Mouse (Mus musculus) C2C12 (cell line): Measurements from ENCODE around the gene Rai14.

Experiments used
- CTCF ChIP-seq: IDR thresholded peaks from one replicate; pipeline ENCODE4 v1.5.1; 2011; ENCODE audit not compliant: control insufficient read depth, insufficient read depth, insufficient read length
- MAX ChIP-seq: IDR thresholded peaks from one replicate; pipeline ENCODE4 v1.6.1; 2011; ENCODE audit warnings: mild to moderate bottlenecking, control low read depth
- USF1 ChIP-seq: IDR thresholded peaks from one replicate; pipeline ENCODE4 v1.6.1; 2011; ENCODE audit warnings: low read depth, mild to moderate bottlenecking, control low read depth, moderate library complexity

DNA sequence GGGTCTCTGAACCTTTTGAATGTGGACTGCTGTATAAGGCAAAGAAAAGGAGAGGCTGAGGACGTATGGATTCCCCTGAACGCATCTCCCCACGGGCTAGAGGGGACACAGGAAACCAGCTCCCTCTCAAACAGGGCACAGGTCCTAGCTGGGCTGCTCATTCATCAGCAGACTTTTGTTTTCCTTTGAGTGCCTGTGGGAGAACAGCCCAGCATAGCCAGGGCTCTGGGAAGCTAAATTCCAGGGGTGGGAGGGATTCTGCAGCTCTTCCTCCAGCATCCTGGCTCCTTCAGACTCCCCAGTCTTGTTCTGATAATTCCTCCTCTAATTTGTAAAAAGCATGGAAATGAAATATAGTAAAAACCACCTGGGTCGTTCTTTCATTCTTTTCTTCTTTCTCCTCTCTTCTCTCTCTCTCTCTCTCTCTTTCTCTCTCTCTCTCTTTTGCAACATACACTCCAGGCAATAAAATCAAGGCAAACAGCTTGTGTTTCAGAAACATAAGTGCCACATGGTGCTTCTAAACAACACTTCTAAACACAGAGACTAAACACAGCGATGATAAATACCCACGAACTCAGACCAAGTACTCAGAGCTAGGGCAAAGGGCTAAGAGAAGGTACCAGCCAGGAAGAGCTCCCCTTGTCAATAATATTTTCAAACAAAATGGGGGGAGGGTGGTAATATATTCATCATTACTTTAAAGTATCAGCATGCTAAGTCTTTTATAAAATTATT lies 65.9 kb downstream of the Rai14 start:
- TF ChIP-seq CTCF = no peak
- TF ChIP-seq MAX = no peak
- TF ChIP-seq USF1 = no peak
